Mouse (Mus musculus): ENCODE data around the gene Ctnna2.

The Ctnna2 gene

DNA sequence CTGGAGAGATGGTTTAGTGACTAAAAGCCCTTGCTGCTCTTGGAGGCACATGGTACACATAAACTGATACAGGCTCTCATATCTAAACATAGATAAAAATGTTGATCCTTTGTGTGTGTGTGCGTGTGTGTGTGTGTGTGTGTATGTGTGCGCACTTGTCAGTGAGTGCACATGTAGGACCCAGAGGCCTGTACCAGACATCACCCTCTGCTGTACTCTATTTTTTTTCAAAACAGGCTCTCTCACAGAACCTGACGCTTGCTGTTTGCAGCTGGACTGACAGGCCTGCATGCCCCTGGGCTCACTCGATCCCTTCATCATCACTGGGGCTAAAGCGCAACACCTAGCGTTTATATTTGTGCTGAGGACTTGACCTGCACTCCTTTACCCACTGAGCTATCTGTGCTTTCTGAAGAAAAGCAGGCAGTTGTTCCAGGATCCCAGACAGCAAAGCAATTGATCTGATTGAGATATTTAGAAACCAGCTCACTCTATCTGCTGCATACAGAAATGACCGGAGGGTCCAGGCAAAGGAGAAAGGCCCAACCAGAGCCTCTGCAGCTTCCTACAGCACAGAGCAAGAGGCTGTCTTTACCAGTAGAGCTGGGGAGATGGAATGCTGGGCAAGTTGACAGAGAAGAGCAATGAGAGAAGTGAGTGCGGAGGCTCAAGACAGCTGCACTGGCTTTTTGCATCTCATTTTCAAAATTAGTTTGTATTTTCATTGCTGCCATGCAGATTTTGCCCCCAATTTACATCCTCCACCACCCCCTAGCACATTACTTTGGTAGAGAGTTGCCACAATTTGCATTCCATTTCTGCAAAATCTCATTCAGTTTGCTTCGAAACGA, 870.2 kb downstream of the Ctnna2 start:
- DNase-seq: peak; percentile 11

DNA sequence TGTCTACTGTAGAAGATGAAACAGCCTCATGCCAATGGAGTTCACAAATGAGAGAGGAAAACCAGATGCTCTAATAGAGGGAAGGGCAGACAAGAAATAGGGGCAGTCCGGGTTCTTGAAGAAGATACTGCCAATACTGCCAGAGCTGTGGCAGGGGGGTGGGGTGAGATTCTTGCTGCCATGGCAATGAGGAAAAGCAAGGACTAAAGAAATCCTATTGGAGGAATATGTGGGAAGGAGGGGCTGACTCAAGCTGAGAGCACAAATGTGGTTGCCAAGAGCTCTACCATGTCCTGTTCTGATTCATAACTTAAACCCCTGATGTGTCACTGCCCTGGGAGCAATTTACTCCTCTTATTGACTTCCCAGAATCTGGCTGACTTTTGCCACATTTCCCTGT, 878.5 kb downstream of the Ctnna2 start:
- peak; percentile 10 for DNase-seq

DNA sequence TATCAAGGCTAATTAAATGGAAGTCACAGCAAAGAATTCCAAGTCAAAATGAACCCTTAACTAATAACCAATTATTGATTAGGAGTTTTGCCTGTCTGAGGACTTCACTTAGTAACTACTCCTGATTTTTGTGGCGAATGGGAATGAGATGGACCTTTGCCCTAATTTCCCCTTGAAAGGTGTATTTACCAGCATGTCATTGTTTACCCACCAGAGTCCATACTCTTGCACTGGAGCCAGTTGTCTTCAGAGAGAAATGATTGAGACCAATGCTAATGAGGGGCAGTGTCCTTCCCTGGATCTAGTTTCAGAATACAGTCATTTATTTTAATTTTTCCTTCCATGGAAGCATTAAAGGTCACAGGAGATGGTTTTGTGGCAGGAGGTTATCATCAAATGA, 881.0 kb downstream of the Ctnna2 start:
- no peak for DNase-seq

DNA sequence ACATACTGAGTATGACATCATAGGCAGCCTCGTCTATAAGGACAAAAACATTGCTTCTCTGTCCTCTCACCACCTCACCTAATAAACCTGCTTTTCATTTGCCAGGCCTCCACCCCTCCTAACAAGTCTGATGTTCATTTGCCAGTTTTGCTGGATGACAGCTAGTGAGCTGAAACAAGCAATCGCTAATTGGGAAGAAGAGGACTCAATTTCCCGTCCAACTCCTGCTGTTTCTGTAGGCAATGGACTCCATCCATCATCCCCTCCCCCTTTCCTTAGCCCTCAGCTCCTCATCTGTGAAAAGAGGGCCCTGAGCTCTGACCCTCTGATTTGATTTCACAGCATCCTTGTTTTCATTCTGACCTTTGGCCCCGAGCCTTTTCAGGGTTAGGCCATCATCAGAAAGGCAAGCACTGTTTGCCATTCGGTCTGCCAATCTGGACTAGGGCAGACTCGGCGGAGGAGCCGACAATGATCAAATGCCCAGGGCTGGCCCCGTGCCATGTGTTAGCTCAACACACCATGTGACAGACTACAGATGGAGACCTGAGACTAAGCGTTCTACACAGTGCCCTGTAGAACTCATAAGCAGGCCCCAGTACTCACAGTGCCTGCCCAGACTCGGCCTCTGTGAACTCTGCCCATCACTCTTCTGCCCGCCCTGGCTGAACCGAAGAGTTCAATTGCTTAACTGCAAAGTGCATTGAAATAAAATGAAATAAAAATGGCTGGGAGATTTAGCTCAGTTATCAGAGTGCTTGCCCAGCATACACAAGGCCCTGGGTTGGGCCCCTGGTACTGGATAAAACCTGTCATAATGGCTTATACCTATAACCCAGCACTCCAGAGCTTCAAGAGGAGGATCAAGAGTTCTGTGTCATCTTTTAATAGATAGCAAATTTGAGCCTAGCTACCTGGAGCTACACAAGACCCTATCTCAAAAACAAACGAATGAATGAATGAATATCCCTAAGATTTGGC, 903.8 kb downstream of the Ctnna2 start:
- DNase-seq: peak; percentile 92

DNA sequence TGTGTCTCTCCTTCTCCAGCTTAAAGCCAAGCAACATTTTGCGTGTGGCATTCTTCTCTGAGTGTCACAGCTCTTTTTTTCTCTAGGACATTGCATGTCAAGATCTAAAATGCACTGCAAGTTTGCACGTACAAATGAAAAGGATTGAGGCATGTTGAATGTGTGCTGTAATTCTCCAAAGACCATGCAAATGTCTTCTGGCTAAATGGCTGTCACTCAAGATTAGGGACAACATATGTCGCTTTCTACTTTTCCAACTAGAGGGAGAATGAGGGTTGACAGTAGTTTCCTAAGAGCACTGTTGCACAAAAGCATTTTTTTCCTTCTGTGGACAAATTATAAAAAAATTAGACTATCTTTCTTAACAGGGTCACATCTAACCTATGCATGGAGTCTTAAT, 909.9 kb downstream of the Ctnna2 start:
- DNase-seq: peak; percentile 65

DNA sequence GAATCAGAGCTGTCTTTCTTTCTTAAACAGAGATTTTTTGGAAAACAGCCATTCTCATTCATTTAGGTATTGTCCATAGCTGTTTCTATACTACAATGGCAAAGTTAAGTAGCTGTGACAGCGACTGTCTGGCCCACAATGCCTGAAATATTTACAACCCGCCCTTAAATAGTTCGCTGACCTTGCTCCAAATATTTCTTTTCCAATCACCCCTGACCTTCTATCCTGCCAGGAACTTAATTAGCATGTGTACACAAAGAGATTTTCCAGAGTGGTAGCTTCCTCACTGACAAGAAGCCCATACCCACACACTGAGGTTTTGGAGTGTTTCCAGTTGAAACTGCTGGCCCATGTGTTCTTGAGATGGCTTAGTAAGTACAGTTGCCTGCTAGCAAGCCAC, 928.8 kb downstream of the Ctnna2 start:
- DNase-seq: peak; percentile 72

DNA sequence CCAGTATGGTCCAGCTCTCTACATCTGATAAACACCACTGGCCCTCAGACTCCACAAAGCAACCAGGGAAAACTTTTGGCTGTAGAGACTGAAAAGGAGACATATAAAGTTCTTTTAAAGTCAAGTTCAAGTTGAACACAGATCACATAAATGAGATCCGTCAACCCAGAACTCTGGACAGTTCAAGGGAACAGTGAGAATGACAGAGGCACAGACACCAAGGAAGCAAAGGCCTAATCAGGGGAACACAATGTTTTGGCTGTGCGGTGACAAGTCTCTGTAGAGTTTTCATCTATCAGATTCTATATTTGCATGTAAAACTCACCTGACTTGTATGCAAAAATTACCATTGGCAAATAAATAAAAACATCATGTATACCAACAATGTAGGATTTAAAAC, 929.3 kb downstream of the Ctnna2 start:
- DNase-seq: no peak

DNA sequence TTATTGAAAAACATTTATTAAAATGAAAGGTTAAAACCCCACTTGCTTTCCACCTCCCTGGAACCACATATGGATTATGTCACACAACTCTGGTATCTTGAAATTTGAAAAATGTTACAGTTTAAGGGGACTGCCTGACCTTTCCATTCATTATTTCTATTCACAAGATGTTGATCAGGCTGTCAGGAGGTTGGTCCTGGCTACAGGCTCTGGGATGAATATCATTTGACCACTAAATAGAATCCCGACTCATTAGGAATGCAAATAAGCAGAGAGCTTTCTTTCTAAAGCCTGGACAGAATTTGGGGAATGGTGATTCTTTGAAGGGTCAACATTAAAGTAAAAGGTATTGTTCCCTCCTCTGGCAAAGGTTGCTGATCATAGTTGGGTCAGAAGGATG, 931.9 kb downstream of the Ctnna2 start:
- DNase-seq: no peak

DNA sequence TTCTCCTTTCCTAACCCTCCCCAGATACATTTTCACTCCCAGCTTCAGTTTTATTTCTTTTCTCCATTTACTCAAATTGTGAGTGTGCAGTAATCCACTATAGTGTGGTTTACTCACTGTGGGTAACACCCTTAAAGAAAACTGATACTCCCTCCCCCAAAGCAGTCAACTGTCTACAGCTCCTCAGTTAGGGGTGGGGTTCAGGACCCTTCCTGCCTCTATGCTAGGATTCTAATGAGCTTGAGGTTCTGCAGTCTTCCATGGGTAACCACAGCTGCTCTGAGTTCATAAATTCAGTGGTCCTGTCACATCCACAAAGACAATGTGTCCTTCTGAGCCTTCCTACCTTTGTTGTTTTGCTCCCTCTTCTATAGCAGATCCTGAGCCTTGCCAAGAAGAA, 954.4 kb downstream of the Ctnna2 start:
- DNase-seq: no peak

DNA sequence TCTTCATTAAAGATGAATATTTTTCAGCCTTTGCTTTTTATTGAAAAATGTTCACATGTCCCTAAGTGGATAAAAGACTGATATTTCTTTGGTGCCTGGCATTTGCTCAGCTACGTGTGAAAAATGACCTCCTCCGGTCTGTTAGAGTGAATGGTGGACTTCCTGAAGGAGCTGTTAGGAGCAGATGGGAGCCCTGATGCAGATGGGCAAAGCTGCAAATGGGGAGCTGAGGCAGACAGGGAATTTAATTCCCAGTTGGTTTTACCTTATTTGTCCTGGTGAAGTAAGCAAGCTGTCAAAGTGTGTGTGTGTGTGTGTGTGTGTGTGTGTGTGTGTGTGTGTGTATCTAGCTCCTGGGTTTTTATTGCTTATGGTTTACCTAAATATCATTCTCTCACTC, 966.3 kb downstream of the Ctnna2 start:
- DNase-seq: no peak

DNA sequence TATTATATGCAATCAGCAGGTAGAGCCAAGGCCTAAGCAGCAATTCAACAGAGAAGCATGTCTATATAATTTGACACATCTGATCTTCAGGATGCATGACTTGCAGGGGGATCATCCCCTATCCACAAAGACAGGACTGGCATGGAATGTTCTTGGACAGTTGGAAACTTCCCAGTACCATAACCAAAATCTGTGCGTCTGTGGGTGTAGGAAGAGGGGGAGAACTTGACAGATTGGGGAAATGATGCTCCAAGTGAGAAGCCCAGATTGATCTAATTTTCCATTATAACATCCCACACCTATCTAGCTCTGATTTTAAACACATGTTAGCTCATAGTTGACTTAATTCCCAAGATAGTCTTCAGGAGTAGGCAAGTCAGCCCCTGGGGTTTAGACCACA, 968.5 kb downstream of the Ctnna2 start:
- no peak for DNase-seq

DNA sequence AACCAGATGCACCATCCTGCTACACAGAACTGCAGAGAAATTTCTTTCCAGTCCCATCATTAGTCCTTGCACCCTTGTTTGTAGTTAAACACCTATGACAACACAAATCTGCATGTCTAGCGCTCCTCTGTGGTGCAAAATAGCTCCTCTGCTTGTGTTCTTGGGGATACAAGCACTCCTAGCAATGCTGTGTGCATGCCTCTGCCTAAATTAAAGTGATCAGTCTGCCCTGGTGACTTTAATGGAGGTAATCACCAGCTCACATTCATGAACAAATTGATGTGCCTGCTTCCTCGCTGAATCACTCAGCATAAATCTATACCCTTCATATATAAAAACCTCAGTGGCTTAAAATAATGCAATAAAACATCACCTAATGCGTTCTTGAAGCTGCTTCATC, 987.4 kb downstream of the Ctnna2 start:
- DNase-seq: no peak

DNA sequence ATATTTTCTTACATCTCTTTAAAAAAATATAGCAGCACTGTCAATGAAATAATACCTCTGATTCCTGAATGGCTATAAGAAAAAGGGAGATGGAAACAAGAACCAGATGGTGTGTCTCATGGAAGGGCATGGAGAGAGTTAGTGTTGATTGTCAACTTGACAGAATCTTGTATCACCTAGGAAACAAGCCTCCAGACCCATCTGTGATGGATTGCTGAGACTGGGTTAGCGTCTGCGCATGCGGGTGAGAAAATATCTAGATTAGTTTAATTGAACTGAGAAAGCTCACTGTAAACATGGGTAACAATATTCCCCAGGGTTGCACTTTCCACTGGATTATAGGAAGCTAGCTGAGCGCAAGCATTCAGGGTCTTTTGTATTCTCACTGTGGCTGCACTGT, 994.7 kb downstream of the Ctnna2 start:
- no peak for DNase-seq

DNA sequence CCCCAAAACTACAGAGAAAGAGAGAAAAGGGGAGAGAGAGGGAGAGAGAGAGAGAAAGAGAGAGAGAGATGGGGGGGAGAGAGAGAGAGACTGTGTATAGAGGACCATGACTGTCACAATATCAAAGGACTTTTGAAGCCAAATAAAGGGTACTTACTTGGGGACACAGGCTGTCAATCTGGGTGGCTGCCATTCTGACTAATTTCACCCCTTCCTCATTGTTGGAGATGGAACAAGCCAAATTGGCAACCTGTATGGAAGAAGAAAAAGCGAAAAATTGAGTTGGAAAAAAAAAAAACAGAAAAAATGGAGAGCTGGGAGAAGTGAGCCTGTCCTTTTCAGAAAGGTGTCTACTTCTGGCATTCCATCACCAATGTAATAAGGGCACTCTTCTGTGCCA, 997.8 kb downstream of the Ctnna2 start:
- no peak for DNase-seq

DNA sequence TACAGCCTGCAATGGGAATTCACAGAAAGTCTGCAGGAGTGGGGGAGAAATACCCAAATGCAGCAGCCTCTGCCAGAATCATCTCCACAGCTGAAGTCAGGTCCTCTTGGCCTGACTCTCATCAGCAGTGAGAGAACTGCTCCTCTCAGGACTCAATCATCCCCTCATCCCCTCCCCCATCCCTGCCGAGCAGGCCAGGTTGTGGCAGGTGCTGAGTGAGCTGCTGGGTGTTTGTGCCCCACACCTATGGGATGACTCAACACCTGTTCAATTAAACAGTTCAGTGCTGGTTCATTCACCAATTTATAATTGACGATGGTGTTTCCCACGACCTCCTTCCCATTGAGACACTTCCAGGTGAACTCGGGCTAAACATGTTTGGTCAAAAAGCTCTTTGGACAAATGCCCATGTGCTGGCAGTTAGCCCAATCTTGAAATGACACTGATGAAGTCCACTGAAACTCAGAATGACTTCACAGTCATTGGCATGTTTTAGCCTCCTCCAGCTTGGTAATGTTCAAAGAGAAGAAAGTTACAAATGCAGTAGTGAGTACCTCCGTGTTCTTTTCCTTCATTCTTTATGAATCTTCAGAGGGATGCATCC, 1000.1 kb downstream of the Ctnna2 start:
- no peak for DNase-seq

DNA sequence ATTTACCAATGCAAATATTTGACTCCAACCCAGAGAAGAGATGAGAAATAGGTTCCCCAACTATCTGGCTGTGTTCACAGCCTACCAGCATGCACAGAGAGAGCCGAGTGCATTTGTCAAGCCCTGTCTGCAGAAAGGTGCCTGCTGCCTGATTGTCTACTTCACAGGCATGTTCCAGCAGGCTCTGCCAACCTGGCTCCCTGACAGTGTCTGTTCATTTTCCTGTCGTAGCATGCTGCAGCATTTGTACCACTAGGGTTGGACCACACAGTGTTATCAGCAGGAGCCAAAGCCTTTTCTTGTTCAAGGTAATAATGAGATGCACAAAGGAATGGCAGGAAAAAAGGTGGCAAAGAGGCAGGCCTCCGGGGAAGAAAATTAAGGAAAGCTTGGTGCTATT, 1001.7 kb downstream of the Ctnna2 start:
- peak; percentile 3 for DNase-seq

DNA sequence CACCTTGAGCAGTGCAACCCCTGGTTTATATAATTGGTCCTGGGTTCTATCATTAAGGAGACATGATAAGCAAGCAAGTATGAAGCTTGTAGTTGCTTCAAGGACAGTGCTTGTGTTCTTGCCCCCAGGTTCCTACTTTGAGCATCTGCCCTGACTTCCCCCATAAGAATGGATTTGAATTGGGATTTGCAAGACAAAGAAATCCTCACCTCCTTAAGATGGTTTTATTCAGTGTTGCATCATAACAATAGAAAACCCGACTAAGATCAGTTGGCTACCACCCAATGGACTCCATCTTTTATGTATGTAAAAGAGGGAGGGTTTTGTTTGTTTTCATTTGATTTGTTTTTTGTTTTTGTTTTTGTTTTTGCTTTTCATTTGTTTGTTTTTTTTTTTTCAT, 1005.2 kb downstream of the Ctnna2 start:
- no peak for DNase-seq

DNA sequence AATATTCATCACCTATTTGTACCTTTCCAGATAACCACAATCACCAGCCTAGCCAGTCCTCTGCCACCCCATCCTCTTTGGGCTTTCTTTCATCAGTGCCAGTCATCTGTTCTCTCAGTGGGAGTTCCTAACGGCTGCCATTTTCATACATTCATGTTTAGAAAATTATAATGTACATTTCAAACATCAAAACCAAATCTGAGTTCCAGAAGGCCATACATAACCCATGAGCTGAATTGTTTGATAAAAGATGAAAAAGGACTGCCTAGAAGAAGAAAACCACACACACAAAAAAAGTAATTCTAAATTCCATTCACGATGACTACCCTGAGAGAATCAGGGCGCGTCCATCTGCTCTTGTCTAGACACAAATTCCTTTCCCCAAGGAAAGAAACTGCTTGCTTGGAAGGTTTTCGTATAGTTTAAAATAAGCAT, 1014.5 kb downstream of the Ctnna2 start:
- no peak for DNase-seq

DNA sequence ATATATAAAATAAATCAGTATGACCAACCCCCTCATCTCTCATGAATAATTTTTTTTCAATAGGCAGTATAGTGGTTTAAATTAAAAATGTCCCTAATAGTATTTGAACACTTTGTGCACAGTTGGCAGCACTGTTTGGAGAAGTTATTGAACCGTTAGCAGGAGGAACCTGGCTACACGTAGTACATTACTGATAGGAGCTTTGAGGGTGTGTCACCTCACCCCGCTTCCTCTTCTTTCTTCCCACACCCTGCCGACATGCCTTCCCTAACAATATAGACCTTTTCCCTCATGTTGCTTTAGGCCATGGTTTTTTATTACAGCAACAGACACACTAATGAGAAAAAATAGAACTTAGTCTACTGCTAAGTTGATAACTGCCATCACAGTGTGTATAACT, 1071.4 kb downstream of the Ctnna2 start:
- no peak for DNase-seq

DNA sequence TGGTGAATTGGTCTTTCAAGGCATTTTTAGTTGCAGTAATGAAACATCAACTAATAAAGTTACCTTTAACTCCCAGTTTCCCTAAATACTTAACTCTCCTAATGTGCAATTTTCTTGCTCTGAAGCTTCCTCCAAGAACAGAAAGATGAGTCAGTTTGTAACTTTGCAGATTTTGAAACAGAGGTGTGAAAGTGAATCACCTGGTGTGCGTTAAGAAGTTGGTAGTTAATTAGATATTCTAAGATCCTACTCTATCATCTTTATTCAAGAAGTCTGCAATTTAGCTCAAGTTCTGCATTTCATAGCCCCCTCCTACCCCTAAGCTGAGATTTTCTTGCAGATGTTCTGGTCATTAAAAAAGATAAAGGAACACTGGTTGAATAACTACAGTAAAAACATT, 1082.3 kb downstream of the Ctnna2 start:
- DNase-seq: no peak
